Mouse (Mus musculus): Measurements from ENCODE around the gene Gm1043. TPM values are rescaled to one million over a fixed set of nuclear protein-coding genes. Genes with fewer than 3 reads are reported as not detected.

The Gm1043 gene
- polyA plus RNA-seq, 1 experiment = 0.38 TPM

GRCm38 (mm10) chr5:37256823-37257222 lies 171.7 kb downstream of the Gm1043 start:
- DNase-seq = no peak
- no peak overlapping the region for H3K4me3 ChIP-seq (replicated peaks; ENCODE audit: extremely low read depth, low read depth, low read length)
- 47% methylated on average over 7 of the region's 7 CpGs for WGBS
- H3K4me1 ChIP-seq (ENCODE audit: control insufficient read depth, insufficient read depth, low read length) = no peaks in the 10 kb centered on the region
- no peak for TF ChIP-seq POLR2A (IDR thresholded peaks at IDR 0.05; ENCODE audit: borderline replicate concordance, extremely low read depth, low read depth, low read length)
- TF ChIP-seq CTCF (IDR thresholded peaks at IDR 0.05; ENCODE audit: insufficient read depth, low read length) = no peak

- Histone ChIP-seq H3K4me3 (replicated peaks; ENCODE audit: extremely low read depth, low read depth, low read length) (no peak overlapping the region), H3K4me1 (ENCODE audit: control insufficient read depth, insufficient read depth, low read length) (no peaks in the 10 kb centered on the region)
- DNase-seq = no peak
- WGBS = 43% methylated on average over 5 of the region's 5 CpGs
- TF ChIP-seq POLR2A (IDR thresholded peaks at IDR 0.05; ENCODE audit: borderline replicate concordance, extremely low read depth, low read depth, low read length) (no peak), CTCF (IDR thresholded peaks at IDR 0.05; ENCODE audit: insufficient read depth, low read length) (no peak)
Measured at GRCm38 (mm10) chr5:37257243-37257642, 172.1 kb downstream of the Gm1043 start.

GRCm38 (mm10) chr5:37261734-37262133 lies 176.6 kb downstream of the Gm1043 start:
- no peak overlapping the region for H3K4me3 ChIP-seq (replicated peaks; ENCODE audit: extremely low read depth, low read depth, low read length)
- DNase-seq = no peak
- WGBS = 78% methylated on average over 5 of the region's 5 CpGs
- no peak for TF ChIP-seq CTCF (IDR thresholded peaks at IDR 0.05; ENCODE audit: insufficient read depth, low read length)
- no peak for TF ChIP-seq POLR2A (IDR thresholded peaks at IDR 0.05; ENCODE audit: borderline replicate concordance, extremely low read depth, low read depth, low read length)
- no peaks in the 10 kb centered on the region for H3K4me1 ChIP-seq (ENCODE audit: control insufficient read depth, insufficient read depth, low read length)

GRCm38 (mm10) chr5:37263816-37264215 lies 178.6 kb downstream of the Gm1043 start:
- WGBS = 66% methylated on average over 6 of the region's 6 CpGs
- Histone ChIP-seq H3K4me1 (ENCODE audit: control insufficient read depth, insufficient read depth, low read length) (no peaks in the 10 kb centered on the region), H3K4me3 (replicated peaks; ENCODE audit: extremely low read depth, low read depth, low read length) (no peak overlapping the region)
- no peak for DNase-seq
- TF ChIP-seq CTCF (IDR thresholded peaks at IDR 0.05; ENCODE audit: insufficient read depth, low read length) = no peak
- no peak for TF ChIP-seq POLR2A (IDR thresholded peaks at IDR 0.05; ENCODE audit: borderline replicate concordance, extremely low read depth, low read depth, low read length)

Other genes starting within 250 kb of the Gm1043 start
- gene Ppp2r2c, start 216.9 kb upstream of the Gm1043 start, polyA plus RNA-seq (2012; rRNA removed) = 2.9 and 5.2 TPM in 2 replicates
- 15.7 and 19.3 TPM in 2 replicates for gene Wfs1, start 96.2 kb upstream of the Gm1043 start, polyA plus RNA-seq (2012; rRNA removed)
- 0.50 and 0.83 TPM in 2 replicates for gene Crmp1, start 156.6 kb downstream of the Gm1043 start, polyA plus RNA-seq (2012; rRNA removed)

All from lung, adult 2 months (tissue).